Mouse (Mus musculus): Measurements from ENCODE around the gene Tmprss3. TPM values are rescaled to one million over a fixed set of nuclear protein-coding genes. Genes with fewer than 3 reads are reported as not detected.

Gene Tmprss3
- polyA plus RNA-seq, 1 experiment from 2014 or later: not detected

DNA sequence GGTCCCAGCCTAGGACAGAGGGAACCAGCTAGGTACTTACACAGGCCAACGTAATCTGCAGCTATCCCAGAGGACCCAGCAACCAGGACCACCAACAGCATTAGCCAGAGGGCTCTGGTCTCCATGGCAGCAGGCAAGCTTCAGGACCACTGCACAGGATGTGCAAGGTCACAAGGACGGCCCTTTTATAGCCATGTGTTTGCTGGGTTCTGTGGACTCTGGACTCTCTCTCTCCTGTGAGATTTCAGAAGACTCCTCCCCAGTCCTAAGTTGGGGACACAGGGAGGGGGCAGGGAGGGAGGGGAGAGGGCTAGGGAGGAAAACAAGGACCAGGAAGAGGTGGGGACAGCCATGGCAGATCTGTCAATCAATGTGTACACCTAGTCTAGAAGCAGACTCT lies 69.3 kb downstream of the Tmprss3 start, which contains the start of gene Tff3:
Tff3 (minus strand) TSS at position 195 of the 400 bp plus-strand sequence.
- H3K4me1 ChIP-seq (ENCODE audit: control insufficient read depth, insufficient read depth, low read length): no peaks in the 10 kb centered on the region
- no peak within 1 kb of the TSS for H3K4me3 ChIP-seq (ENCODE audit: low read depth, low read length)
- H3K27me3 ChIP-seq (ENCODE audit: control insufficient read depth, insufficient read depth, low read length): no peaks in the 10 kb centered on the region
- no peak within 1 kb of the TSS for H3K4me2 ChIP-seq (ENCODE audit: low read depth, low read length)
- WGBS: 4% methylated on average over 2 of the region's 2 CpGs
- no peak within 1 kb of the TSS for H3K27ac ChIP-seq (replicated peaks; ENCODE audit: low read depth, low read length)
- H3K9me3 ChIP-seq (replicated peaks; ENCODE audit: control insufficient read depth, low read length): no peaks in the 10 kb centered on the region
- ATAC-seq (replicated peaks; ENCODE audit: insufficient number of reproducible peaks, low FRiP score, low TSS enrichment, low read depth) (no peak), DNase-seq (ENCODE audit: low spot score) (no peak)
- no peaks in the 10 kb centered on the region for H3K36me3 ChIP-seq (replicated peaks; ENCODE audit: control insufficient read depth, insufficient read depth, low read depth, low read length)
- H3K9ac ChIP-seq (replicated peaks; ENCODE audit: low read length): no peak within 1 kb of the TSS

Other genes with a start within 250 kb of the Tmprss3 start
- 0.21 TPM in 1 of 2 replicates, not detected in the other for gene Umodl1, start 244.3 kb downstream of the Tmprss3 start, polyA plus RNA-seq (2014; fragmentation: Nextera tagmentation; extraction: Ambion mirVana)
- 11.7 and 13.9 TPM in 2 replicates for gene Abcg1, start 141.3 kb downstream of the Tmprss3 start, polyA plus RNA-seq (2014; fragmentation: Nextera tagmentation; extraction: Ambion mirVana)
- gene Tff3, start 69.3 kb downstream of the Tmprss3 start, polyA plus RNA-seq (2014; fragmentation: Nextera tagmentation; extraction: Ambion mirVana): not detected in 2 replicates
- gene Tff2, start 54.7 kb downstream of the Tmprss3 start, polyA plus RNA-seq (2014; fragmentation: Nextera tagmentation; extraction: Ambion mirVana): not detected in 2 replicates
- gene Tff1, start 33.7 kb downstream of the Tmprss3 start, polyA plus RNA-seq (2014; fragmentation: Nextera tagmentation; extraction: Ambion mirVana): not detected in 2 replicates
- gene Ubash3a, start 8.9 kb upstream of the Tmprss3 start, polyA plus RNA-seq (2014; fragmentation: Nextera tagmentation; extraction: Ambion mirVana): 0.11 and 0.36 TPM in 2 replicates
- 0.66 and 0.76 TPM in 2 replicates for gene Rsph1, start 78.4 kb upstream of the Tmprss3 start, polyA plus RNA-seq (2014; fragmentation: Nextera tagmentation; extraction: Ambion mirVana)
- gene Slc37a1, start 87.8 kb upstream of the Tmprss3 start, polyA plus RNA-seq (2014; fragmentation: Nextera tagmentation; extraction: Ambion mirVana): 1.8 and 2.4 TPM in 2 replicates
- gene Pde9a, start 187.2 kb upstream of the Tmprss3 start, polyA plus RNA-seq (2014; fragmentation: Nextera tagmentation; extraction: Ambion mirVana): 25.7 and 26.6 TPM in 2 replicates